8 mouse cellular contexts compared by ENCODE assay signal in the genomic region with DNA sequence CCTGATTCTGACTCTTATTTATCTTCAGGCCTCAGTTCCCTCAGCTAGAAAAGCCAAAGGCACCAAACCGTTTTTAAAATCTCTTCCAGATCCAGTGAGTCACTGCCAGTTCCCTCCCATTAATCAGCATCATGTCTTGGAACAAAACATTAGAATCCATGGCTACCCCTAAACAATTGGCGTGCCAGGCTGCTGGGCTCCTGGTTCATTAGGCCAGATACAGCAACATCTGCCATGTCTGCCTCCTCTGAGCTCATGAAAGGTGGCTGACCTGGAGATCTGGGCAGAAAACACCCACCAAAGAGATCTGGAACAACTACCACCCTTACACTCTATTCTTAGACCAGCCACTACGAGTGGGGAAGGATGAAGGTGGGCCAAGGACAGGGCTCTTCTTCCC. TPM values are rescaled to one million over a fixed set of nuclear protein-coding genes. Genes with fewer than 3 reads are reported as not detected.
DNase-seq lines count a peak whose midpoint lies in the region; ATAC-seq lines count a peak whose summit lies in the region.

No protein-coding gene starts in this region.

- no peak for DNase-seq in lung, postnatal 25 days (ENCODE audit: low spot score)
- DNase-seq in forebrain, embryonic 10.5 days (ENCODE audit: extremely low spot score, low spot score) = no peak
- DNase-seq in naive thymus-derived CD4-positive, alpha-beta T cell, adult 2 months (ENCODE audit: low read depth) = peak; percentile 6
- DNase-seq in urinary bladder, adult 18-20 months (ENCODE audit: low spot score in 2 of 2) = no peak
- no peak for DNase-seq in spleen, postnatal 4 days (ENCODE audit: low spot score in 2 of 2)
- DNase-seq in right cerebral cortex, postnatal 10 days (ENCODE audit: low spot score in 2 of 2) = no peak

- H3K4me3 ChIP-seq in lung, embryonic 16.5 days (ENCODE audit: low read length) = 0 out of 2 replicates have a peak overlapping the region, but pooled peaks have one; percentile 85
- H3K4me3 ChIP-seq in forebrain, embryonic 10.5 days = peak overlapping the region; percentile 85
- H3K4me3 ChIP-seq in hindbrain, embryonic 16.5 days (ENCODE audit: low read length) = no peak overlapping the region; the same call in 1 of the 2 replicates

- no peaks in the 10 kb centered on the region for H3K9me3 ChIP-seq in lung, embryonic 16.5 days (ENCODE audit: control insufficient read depth, low read length)
- H3K9me3 ChIP-seq in forebrain, embryonic 10.5 days = no peaks in the 10 kb centered on the region
- no peaks in the 10 kb centered on the region for H3K9me3 ChIP-seq in hindbrain, embryonic 16.5 days (ENCODE audit: control insufficient read depth, low read length)

- H3K27me3 ChIP-seq in lung, embryonic 16.5 days (ENCODE audit: control insufficient read depth, insufficient read depth, low read depth, low read length) = no peaks in the 10 kb centered on the region
- H3K27me3 ChIP-seq in forebrain, embryonic 10.5 days (ENCODE audit: poor library complexity, severe bottlenecking) = no peaks in the 10 kb centered on the region
- H3K27me3 ChIP-seq in hindbrain, embryonic 16.5 days (replicated peaks; ENCODE audit: control insufficient read depth, insufficient read depth, low read length) = no peaks in the 10 kb centered on the region

- H3K27ac ChIP-seq in lung, embryonic 16.5 days (ENCODE audit: low read length) = no peak overlapping the region
- no peak overlapping the region for H3K27ac ChIP-seq in forebrain, embryonic 10.5 days
- H3K27ac ChIP-seq in hindbrain, embryonic 16.5 days (ENCODE audit: low read depth, low read length) = no peak overlapping the region

- H3K36me3 ChIP-seq in lung, embryonic 16.5 days (ENCODE audit: control insufficient read depth, insufficient read depth, low read length) = peaks cover 9% of the 10 kb centered on the region
- peaks cover 27% of the 10 kb centered on the region for H3K36me3 ChIP-seq in forebrain, embryonic 10.5 days (replicated peaks)
- peaks cover 21% of the 10 kb centered on the region for H3K36me3 ChIP-seq in hindbrain, embryonic 16.5 days (ENCODE audit: control insufficient read depth, insufficient read depth, low read length)

- peak overlapping the region; percentile 78 for H3K4me2 ChIP-seq in lung, embryonic 16.5 days (ENCODE audit: low read depth, low read length)
- peak overlapping the region; percentile 91 for H3K4me2 ChIP-seq in hindbrain, embryonic 16.5 days (ENCODE audit: low read length)

- 74% methylated on average over 3 of the region's 3 CpGs for WGBS in lung, embryonic 16.5 days
- WGBS in forebrain, embryonic 10.5 days = 84% methylated on average over 3 of the region's 3 CpGs
- WGBS in hindbrain, embryonic 16.5 days = 52% methylated on average over 3 of the region's 3 CpGs

- peaks cover 8% of the 10 kb centered on the region; the same call in 1 of the 2 replicates for H3K4me1 ChIP-seq in lung, embryonic 16.5 days (replicated peaks; ENCODE audit: control insufficient read depth, insufficient read depth, low read length)
- peaks cover 16% of the 10 kb centered on the region for H3K4me1 ChIP-seq in forebrain, embryonic 10.5 days
- peaks cover 9% of the 10 kb centered on the region for H3K4me1 ChIP-seq in hindbrain, embryonic 16.5 days (ENCODE audit: control insufficient read depth, insufficient read depth, low read depth, low read length)

- no peak overlapping the region for H3K9ac ChIP-seq in lung, embryonic 16.5 days (ENCODE audit: low read length)
- H3K9ac ChIP-seq in hindbrain, embryonic 16.5 days (ENCODE audit: low read depth, low read length) = no peak overlapping the region

- ATAC-seq in lung, embryonic 16.5 days (ENCODE audit: low read depth) = no peak
- ATAC-seq in hindbrain, embryonic 16.5 days = no peak

RNA-seq across cellular contexts. Expression of a gene that starts 1.3 kb away (rescaled TPM):
- 9.5 and 9.9 TPM in 2 replicates for polyA plus RNA-seq in lung, embryonic 16.5 days (2015; fragmentation: Nextera tagmentation; extraction: Ambion mirVana)
- polyA plus RNA-seq in forebrain, embryonic 10.5 days (2016; fragmentation: Nextera tagmentation; extraction: Ambion mirVana) = 10.9 and 11.1 TPM in 2 replicates
- 18.0 and 18.2 TPM in 2 replicates for polyA plus RNA-seq in hindbrain, embryonic 16.5 days (2015; fragmentation: Nextera tagmentation; extraction: Ambion mirVana)

RNA-seq across cellular contexts. Expression of a gene that starts 21.0 kb away (rescaled TPM):
- polyA plus RNA-seq in lung, embryonic 16.5 days (2015; fragmentation: Nextera tagmentation; extraction: Ambion mirVana) = not detected in 2 replicates
- not detected in 2 replicates for polyA plus RNA-seq in forebrain, embryonic 10.5 days (2016; fragmentation: Nextera tagmentation; extraction: Ambion mirVana)
- polyA plus RNA-seq in hindbrain, embryonic 16.5 days (2015; fragmentation: Nextera tagmentation; extraction: Ambion mirVana) = 0.34 and 1.0 TPM in 2 replicates

RNA-seq across cellular contexts. Expression of a gene that starts 32.9 kb away (rescaled TPM):
- polyA plus RNA-seq in lung, embryonic 16.5 days (2015; fragmentation: Nextera tagmentation; extraction: Ambion mirVana) = 0.89 and 0.92 TPM in 2 replicates
- polyA plus RNA-seq in forebrain, embryonic 10.5 days (2016; fragmentation: Nextera tagmentation; extraction: Ambion mirVana) = 10.0 and 11.8 TPM in 2 replicates
- 139 and 147 TPM in 2 replicates for polyA plus RNA-seq in hindbrain, embryonic 16.5 days (2015; fragmentation: Nextera tagmentation; extraction: Ambion mirVana)

RNA-seq across cellular contexts. Expression of a gene that starts 35.5 kb away (rescaled TPM):
- polyA plus RNA-seq in lung, embryonic 16.5 days (2015; fragmentation: Nextera tagmentation; extraction: Ambion mirVana) = 0.34 TPM in 1 of 2 replicates, not detected in the other
- polyA plus RNA-seq in forebrain, embryonic 10.5 days (2016; fragmentation: Nextera tagmentation; extraction: Ambion mirVana) = not detected in 2 replicates
- polyA plus RNA-seq in hindbrain, embryonic 16.5 days (2015; fragmentation: Nextera tagmentation; extraction: Ambion mirVana) = 0.05 TPM in 1 of 2 replicates, not detected in the other

RNA-seq across cellular contexts. Expression of a gene that starts 46.6 kb away (rescaled TPM):
- 83.2 and 89.9 TPM in 2 replicates for polyA plus RNA-seq in lung, embryonic 16.5 days (2015; fragmentation: Nextera tagmentation; extraction: Ambion mirVana)
- polyA plus RNA-seq in forebrain, embryonic 10.5 days (2016; fragmentation: Nextera tagmentation; extraction: Ambion mirVana) = 86.8 and 95.5 TPM in 2 replicates
- polyA plus RNA-seq in hindbrain, embryonic 16.5 days (2015; fragmentation: Nextera tagmentation; extraction: Ambion mirVana) = 70.6 and 72.2 TPM in 2 replicates

Comparison
In these comparisons a context has a peak if more than half of its experiments do, and no peak if none do; other contexts are left out.
1. RNA of a gene that starts 32.9 kb away (polyA plus RNA-seq): 139 to 147 TPM in hindbrain, embryonic 16.5 days; 10.0 to 11.8 TPM in forebrain, embryonic 10.5 days and 0.89 to 0.92 TPM in lung, embryonic 16.5 days; every median in the first group is over 10 times any median in the second.